Mouse (Mus musculus): ENCODE measurements at regions not wholly inside any gene's neighbourhood (a gene's known extent, or its start where the extent isn't known, plus 50 kb on each side); places are given as distances from the start of the nearest gene placed in this dataset.

GRCm38 (mm10) chr7:74771435-74772406 is 217.1 kb upstream of the Slco3a1 start:
- H3K9ac ChIP-seq (ENCODE audit: low read length) = no peak overlapping the region
- 88% methylated on average over 9 of the region's 9 CpGs for WGBS
- H3K4me1 ChIP-seq (ENCODE audit: control insufficient read depth in 2 of 2, insufficient read depth in 2 of 2, low read length in 2 of 2) = no peaks in the 10 kb centered on the region
- no peaks in the 10 kb centered on the region for H3K9me3 ChIP-seq (ENCODE audit: control insufficient read depth, low read length)
- no peaks in the 10 kb centered on the region for H3K36me3 ChIP-seq (ENCODE audit: control insufficient read depth, insufficient read depth, low read length)
- no peak overlapping the region for H3K27ac ChIP-seq (replicated peaks in 1 of 2; ENCODE audit: control insufficient read depth in 1 of 2, insufficient read depth in 1 of 2, low read depth in 2 of 2, low read length in 2 of 2)
- H3K4me3 ChIP-seq (ENCODE audit: control insufficient read depth in 1 of 2, insufficient read depth in 1 of 2, low read depth in 1 of 2, low read length in 2 of 2) = no peak overlapping the region
- H3K27me3 ChIP-seq (ENCODE audit: control insufficient read depth, insufficient read depth, low read length) = no peaks in the 10 kb centered on the region
- no peak overlapping the region for H3K4me2 ChIP-seq (ENCODE audit: low read length)
- no peak for ATAC-seq (ENCODE audit: insufficient number of reproducible peaks, insufficient read depth, low FRiP score, low read depth)

GRCm38 (mm10) chr7:74766550-74766949 is 212.0 kb upstream of the Slco3a1 start:
- H3K4me2 ChIP-seq (ENCODE audit: low read length) = no peak overlapping the region
- no peaks in the 10 kb centered on the region for H3K9me3 ChIP-seq (ENCODE audit: control insufficient read depth, low read length)
- H3K36me3 ChIP-seq (ENCODE audit: control insufficient read depth, insufficient read depth, low read length) = no peaks in the 10 kb centered on the region
- H3K27ac ChIP-seq (replicated peaks in 1 of 2; ENCODE audit: control insufficient read depth in 1 of 2, insufficient read depth in 1 of 2, low read depth in 2 of 2, low read length in 2 of 2) = no peak overlapping the region
- no peak for ATAC-seq (ENCODE audit: insufficient number of reproducible peaks, insufficient read depth, low FRiP score, low read depth)
- no peak overlapping the region for H3K4me3 ChIP-seq (ENCODE audit: control insufficient read depth in 1 of 2, insufficient read depth in 1 of 2, low read depth in 1 of 2, low read length in 2 of 2)
- no peaks in the 10 kb centered on the region for H3K27me3 ChIP-seq (ENCODE audit: control insufficient read depth, insufficient read depth, low read length)
- WGBS = 83% methylated on average over 4 of the region's 4 CpGs
- no peak overlapping the region for H3K9ac ChIP-seq (ENCODE audit: low read length)
- H3K4me1 ChIP-seq (ENCODE audit: control insufficient read depth in 2 of 2, insufficient read depth in 2 of 2, low read length in 2 of 2) = no peaks in the 10 kb centered on the region

DNA sequence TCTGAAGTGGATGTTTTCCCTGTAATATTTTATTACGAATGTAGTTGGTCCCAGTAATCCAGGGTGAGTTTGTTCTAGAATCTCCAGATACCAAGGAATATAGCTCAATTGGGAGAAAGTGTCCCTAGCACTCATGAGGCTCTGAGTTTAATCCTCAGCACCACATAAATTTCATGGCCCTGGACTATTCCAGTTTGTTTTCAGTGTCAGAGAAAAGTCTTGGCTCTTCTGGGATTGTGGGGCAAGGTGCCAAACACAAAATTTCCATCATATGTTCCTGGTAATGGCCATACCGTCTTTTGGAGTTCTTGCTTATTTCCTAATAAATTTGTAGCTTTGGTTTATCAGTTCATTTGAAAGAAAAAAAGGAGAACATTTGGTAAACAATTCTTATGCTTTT is 202.9 kb upstream of the Slco3a1 start:
- no peak overlapping the region for H3K27ac ChIP-seq (replicated peaks in 1 of 2; ENCODE audit: control insufficient read depth in 1 of 2, insufficient read depth in 1 of 2, low read depth in 2 of 2, low read length in 2 of 2)
- no peaks in the 10 kb centered on the region for H3K36me3 ChIP-seq (ENCODE audit: control insufficient read depth, insufficient read depth, low read length)
- no peaks in the 10 kb centered on the region for H3K27me3 ChIP-seq (ENCODE audit: control insufficient read depth, insufficient read depth, low read length)
- no peak overlapping the region for H3K9ac ChIP-seq (ENCODE audit: low read length)
- no peak overlapping the region for H3K4me3 ChIP-seq (ENCODE audit: control insufficient read depth in 1 of 2, insufficient read depth in 1 of 2, low read depth in 1 of 2, low read length in 2 of 2)
- H3K9me3 ChIP-seq (ENCODE audit: control insufficient read depth, low read length) = no peaks in the 10 kb centered on the region
- H3K4me1 ChIP-seq (ENCODE audit: control insufficient read depth in 2 of 2, insufficient read depth in 2 of 2, low read length in 2 of 2) = no peaks in the 10 kb centered on the region
- no peak overlapping the region for H3K4me2 ChIP-seq (ENCODE audit: low read length)
- 84% methylated on average over 2 of the region's 2 CpGs for WGBS
- no peak for ATAC-seq (ENCODE audit: insufficient number of reproducible peaks, insufficient read depth, low FRiP score, low read depth)

DNA sequence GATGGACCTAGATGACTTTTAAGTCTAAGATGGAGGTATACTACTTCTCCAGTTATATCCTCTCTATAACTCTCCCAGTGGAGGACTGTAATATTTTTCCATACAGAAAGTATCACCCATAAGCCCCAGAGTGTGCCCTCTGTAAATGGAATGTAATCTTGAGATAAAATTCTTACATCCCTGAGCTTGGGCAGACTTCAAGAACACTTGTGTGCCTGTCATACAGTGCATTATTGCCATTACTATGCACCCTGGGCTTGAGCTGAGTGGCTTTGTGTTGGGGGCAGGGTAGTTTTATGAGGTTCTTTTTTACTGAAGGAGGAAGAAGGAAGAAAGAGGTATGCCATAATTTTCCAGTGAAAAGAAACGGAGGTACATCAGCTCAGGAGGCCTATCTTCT is 193.1 kb upstream of the Slco3a1 start:
- no peak overlapping the region for H3K4me3 ChIP-seq (ENCODE audit: control insufficient read depth in 1 of 2, insufficient read depth in 1 of 2, low read depth in 1 of 2, low read length in 2 of 2)
- no peaks in the 10 kb centered on the region for H3K9me3 ChIP-seq (ENCODE audit: control insufficient read depth, low read length)
- H3K27ac ChIP-seq (replicated peaks in 1 of 2; ENCODE audit: control insufficient read depth in 1 of 2, insufficient read depth in 1 of 2, low read depth in 2 of 2, low read length in 2 of 2) = no peak overlapping the region
- H3K4me2 ChIP-seq (ENCODE audit: low read length) = no peak overlapping the region
- H3K36me3 ChIP-seq (ENCODE audit: control insufficient read depth, insufficient read depth, low read length) = no peaks in the 10 kb centered on the region
- ATAC-seq (ENCODE audit: insufficient number of reproducible peaks, insufficient read depth, low FRiP score, low read depth) = no peak
- H3K9ac ChIP-seq (ENCODE audit: low read length) = no peak overlapping the region
- H3K27me3 ChIP-seq (ENCODE audit: control insufficient read depth, insufficient read depth, low read length) = no peaks in the 10 kb centered on the region
- 77% methylated on average over 1 of the region's 1 CpGs for WGBS
- 0 out of 4 replicates have a peak, but pooled peaks cover 2 to 3% of the 10 kb centered on the region in 2 experiments for H3K4me1 ChIP-seq (ENCODE audit: control insufficient read depth in 2 of 2, insufficient read depth in 2 of 2, low read length in 2 of 2)

DNA sequence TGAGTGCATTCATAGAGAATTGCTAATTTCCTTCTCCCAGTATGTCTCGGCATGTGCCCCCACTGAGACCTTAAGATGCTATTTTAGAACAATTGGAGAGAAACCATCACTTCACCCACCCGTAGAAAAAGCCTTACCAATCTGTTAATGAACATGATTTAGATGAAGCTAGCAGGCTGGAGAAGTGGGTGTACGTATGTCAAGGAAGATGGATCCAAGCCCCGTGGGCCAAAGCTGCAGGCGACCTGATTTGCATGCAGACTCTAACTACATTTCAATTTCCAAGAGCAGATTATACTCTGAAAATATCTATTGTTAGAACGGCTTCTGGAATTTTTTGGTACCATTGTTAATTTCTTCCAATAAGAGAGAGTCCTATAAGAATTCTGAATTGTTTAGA is 180.4 kb upstream of the Slco3a1 start:
- Histone ChIP-seq H3K9ac (ENCODE audit: low read length) (no peak overlapping the region), H3K27ac (replicated peaks in 1 of 2; ENCODE audit: control insufficient read depth in 1 of 2, insufficient read depth in 1 of 2, low read depth in 2 of 2, low read length in 2 of 2) (no peak overlapping the region), H3K4me2 (ENCODE audit: low read length) (no peak overlapping the region), H3K4me3 (ENCODE audit: control insufficient read depth in 1 of 2, insufficient read depth in 1 of 2, low read depth in 1 of 2, low read length in 2 of 2) (no peak overlapping the region), H3K27me3 (ENCODE audit: control insufficient read depth, insufficient read depth, low read length) (no peaks in the 10 kb centered on the region), H3K9me3 (ENCODE audit: control insufficient read depth, low read length) (no peaks in the 10 kb centered on the region), H3K4me1 (ENCODE audit: control insufficient read depth in 2 of 2, insufficient read depth in 2 of 2, low read length in 2 of 2) (no peaks in the 10 kb centered on the region), H3K36me3 (ENCODE audit: control insufficient read depth, insufficient read depth, low read length) (no peaks in the 10 kb centered on the region)
- WGBS = 77% methylated on average over 6 of the region's 6 CpGs
- ATAC-seq (ENCODE audit: insufficient number of reproducible peaks, insufficient read depth, low FRiP score, low read depth) = no peak

GRCm38 (mm10) chr7:74726324-74726991 is 171.9 kb upstream of the Slco3a1 start:
- Histone ChIP-seq H3K27ac (replicated peaks in 1 of 2; ENCODE audit: control insufficient read depth in 1 of 2, insufficient read depth in 1 of 2, low read depth in 2 of 2, low read length in 2 of 2) (no peak overlapping the region), H3K4me1 (ENCODE audit: control insufficient read depth in 2 of 2, insufficient read depth in 2 of 2, low read length in 2 of 2) (no peaks in the 10 kb centered on the region), H3K4me2 (ENCODE audit: low read length) (no peak overlapping the region), H3K27me3 (ENCODE audit: control insufficient read depth, insufficient read depth, low read length) (no peaks in the 10 kb centered on the region), H3K4me3 (ENCODE audit: control insufficient read depth in 1 of 2, insufficient read depth in 1 of 2, low read depth in 1 of 2, low read length in 2 of 2) (no peak overlapping the region), H3K36me3 (ENCODE audit: control insufficient read depth, insufficient read depth, low read length) (no peaks in the 10 kb centered on the region), H3K9ac (ENCODE audit: low read length) (no peak overlapping the region), H3K9me3 (ENCODE audit: control insufficient read depth, low read length) (no peaks in the 10 kb centered on the region)
- 55% methylated on average over 8 of the region's 8 CpGs for WGBS
- ATAC-seq (ENCODE audit: insufficient number of reproducible peaks, insufficient read depth, low FRiP score, low read depth) = no peak

- WGBS = 97% methylated on average over 14 of the region's 14 CpGs
Measured at GRCm38 (mm10) chr7:74719321-74719720, 164.7 kb upstream of the Slco3a1 start.

More at GRCm38 (mm10) chr7:74719321-74719720, 164.7 kb upstream of the Slco3a1 start:
- Histone ChIP-seq H3K9ac (ENCODE audit: low read length) (no peak overlapping the region), H3K27me3 (ENCODE audit: control insufficient read depth, insufficient read depth, low read length) (no peaks in the 10 kb centered on the region), H3K27ac (replicated peaks in 1 of 2; ENCODE audit: control insufficient read depth in 1 of 2, insufficient read depth in 1 of 2, low read depth in 2 of 2, low read length in 2 of 2) (no peak overlapping the region), H3K9me3 (ENCODE audit: control insufficient read depth, low read length) (no peaks in the 10 kb centered on the region), H3K4me2 (ENCODE audit: low read length) (no peak overlapping the region), H3K36me3 (ENCODE audit: control insufficient read depth, insufficient read depth, low read length) (no peaks in the 10 kb centered on the region), H3K4me3 (ENCODE audit: control insufficient read depth in 1 of 2, insufficient read depth in 1 of 2, low read depth in 1 of 2, low read length in 2 of 2) (no peak overlapping the region), H3K4me1 (ENCODE audit: control insufficient read depth in 2 of 2, insufficient read depth in 2 of 2, low read length in 2 of 2) (no peaks in the 10 kb centered on the region)
- ATAC-seq (ENCODE audit: insufficient number of reproducible peaks, insufficient read depth, low FRiP score, low read depth) = no peak
